Mouse (Mus musculus) macrophage (primary cell): ENCODE results near the gene Pias1. TPM values are rescaled to one million over a fixed set of nuclear protein-coding genes. Genes with fewer than 3 reads are reported as not detected.

Experiments
- H3K27ac ChIP-seq: fragments of 350-480 bp; formaldehyde crosslinking; 2 replicates; pipeline ENCODE4 v1.9.0; 2021
- H3K36me3 ChIP-seq: fragments of 350-480 bp; formaldehyde crosslinking; 2 replicates; pipeline ENCODE4 v1.9.0; 2021; ENCODE audit errors: inconsistent target
- H3K4me3 ChIP-seq: fragments of 350-480 bp; formaldehyde crosslinking; 2 replicates; pipeline ENCODE4 v1.9.0; 2021; ENCODE audit errors: inconsistent target
- H3K79me2 ChIP-seq: fragments of 350-480 bp; formaldehyde crosslinking; 2 replicates; pipeline ENCODE4 v1.9.0; 2021; ENCODE audit errors: inconsistent target
- WGBS: methylation state at CpG from one replicate; pipeline ENCODE4 v1.1.7; 2026; ENCODE audit warnings: inconsistent platforms; ENCODE audit not compliant: missing documents; 5-methylcytosine and 5-hydroxymethylcytosine counted together
- polyA plus RNA-seq: library from polyadenylated mRNA; stranded (reverse); fragments of 250-400 nt; gene quantifications from 3 replicates; pipeline ENCODE4 v1.2.4, GENCODE M21; 2018; ENCODE audit warnings: inconsistent platforms
- total RNA-seq, 78 experiments: library from RNA; depleted of rRNA; stranded (reverse); fragments of 250-400 nt; gene quantifications; 1 replicate in 9 of 78; 2 replicates in 24 of 78; 3 replicates in 43 of 78; 4 replicates in 2 of 78; pipeline ENCODE4 v1.2.4; 2018; ENCODE audit warnings: inconsistent platforms in 56 of 78

The Pias1 gene
- total RNA-seq (2018; cell fraction: chromatin; rRNA removed): 100 to 1,000 TPM in 8 of 26 experiments, 10 to 100 TPM in 18; 52.0 to 113 (median 89.9) TPM
- 10 to 100 TPM; 18.8 to 31.6 (median 26.4) TPM for total RNA-seq (2018; cell fraction: cytosol; rRNA removed)
- total RNA-seq (2018; cell fraction: nucleus; rRNA removed): 100 to 1,000 TPM in 3 of 26 experiments, 10 to 100 TPM in 23; 48.7 to 121 (median 67.8) TPM
- 22.1 to 40.5 TPM (median 30.9 TPM) in 3 replicates for polyA plus RNA-seq

- no peaks in the 10 kb centered on the region for H3K36me3 ChIP-seq
- no peak within 1 kb of the TSS for H3K4me3 ChIP-seq
- WGBS: 94% methylated on average over 5 of the region's 5 CpGs
- no peaks in the 10 kb centered on the region for H3K79me2 ChIP-seq
- H3K27ac ChIP-seq: no peak within 1 kb of the TSS
Measured at GRCm38 (mm10) chr9:62987824-62988223, at the start of gene Pias1. TSS of gene Pias1 (minus strand) at chr9:62987924.

- Histone ChIP-seq H3K4me3 (no peak overlapping the region), H3K79me2 (no peaks in the 10 kb centered on the region), H3K27ac (no peak overlapping the region), H3K36me3 (no peaks in the 10 kb centered on the region)
- 100% methylated on average over 2 of the region's 2 CpGs for WGBS
Measured at GRCm38 (mm10) chr9:63035431-63035830, 47.7 kb upstream of the Pias1 start.

GRCm38 (mm10) chr9:63031011-63031782 lies 43.5 kb upstream of the Pias1 start:
- Histone ChIP-seq H3K27ac (peak overlapping the region; percentile 77), H3K79me2 (no peaks in the 10 kb centered on the region), H3K4me3 (peak overlapping the region; percentile 8; the same call in 1 of the 2 replicates), H3K36me3 (no peaks in the 10 kb centered on the region)
- WGBS: 3% methylated on average over 13 of the region's 13 CpGs

- 100% methylated on average over 1 of the region's 1 CpGs for WGBS
- no peak overlapping the region for H3K4me3 ChIP-seq
- H3K36me3 ChIP-seq: no peaks in the 10 kb centered on the region
- H3K27ac ChIP-seq: no peak overlapping the region
- no peaks in the 10 kb centered on the region for H3K79me2 ChIP-seq
Measured at GRCm38 (mm10) chr9:63022486-63022885, 34.8 kb upstream of the Pias1 start.

GRCm38 (mm10) chr9:63007371-63007770 lies 19.6 kb upstream of the Pias1 start:
- 94% methylated on average over 4 of the region's 4 CpGs for WGBS
- no peaks in the 10 kb centered on the region for H3K36me3 ChIP-seq
- no peaks in the 10 kb centered on the region for H3K79me2 ChIP-seq
- no peak overlapping the region for H3K27ac ChIP-seq
- no peak overlapping the region for H3K4me3 ChIP-seq

- Histone ChIP-seq H3K79me2 (no peaks in the 10 kb centered on the region), H3K36me3 (no peaks in the 10 kb centered on the region), H3K27ac (no peak overlapping the region), H3K4me3 (no peak overlapping the region)
- WGBS: 57% methylated on average over 6 of the region's 6 CpGs
Measured at GRCm38 (mm10) chr9:63006081-63006820, 18.5 kb upstream of the Pias1 start.

GRCm38 (mm10) chr9:62998561-62998960 lies 10.8 kb upstream of the Pias1 start:
- 24% methylated on average over 3 of the region's 3 CpGs for WGBS
- no peak overlapping the region for H3K4me3 ChIP-seq
- no peak overlapping the region for H3K27ac ChIP-seq
- no peaks in the 10 kb centered on the region for H3K36me3 ChIP-seq
- H3K79me2 ChIP-seq: no peaks in the 10 kb centered on the region

GRCm38 (mm10) chr9:62997626-62998025 lies 9.9 kb upstream of the Pias1 start:
- H3K27ac ChIP-seq: no peak overlapping the region
- H3K4me3 ChIP-seq: no peak overlapping the region
- H3K79me2 ChIP-seq: no peaks in the 10 kb centered on the region
- 78% methylated on average over 3 of the region's 3 CpGs for whole genome bisulfite sequencing
- no peaks in the 10 kb centered on the region for H3K36me3 ChIP-seq

GRCm38 (mm10) chr9:62995186-62995585 lies 7.5 kb upstream of the Pias1 start:
- Histone ChIP-seq H3K36me3 (no peaks in the 10 kb centered on the region), H3K27ac (no peak overlapping the region), H3K79me2 (no peaks in the 10 kb centered on the region), H3K4me3 (no peak overlapping the region)
- 87% methylated on average over 2 of the region's 2 CpGs for WGBS

- H3K4me3 ChIP-seq: no peak overlapping the region
- H3K27ac ChIP-seq: no peak overlapping the region
- WGBS: 96% methylated on average over 3 of the region's 3 CpGs
- H3K79me2 ChIP-seq: no peaks in the 10 kb centered on the region
- no peaks in the 10 kb centered on the region for H3K36me3 ChIP-seq
Measured at GRCm38 (mm10) chr9:62990134-62990533, 2.4 kb upstream of the Pias1 start.

- 2% methylated on average over 38 of the region's 38 CpGs for WGBS
- Histone ChIP-seq H3K79me2 (peaks cover 46% of the 10 kb centered on the region), H3K4me3 (peak overlapping the region; percentile 10; the same call in 1 of the 2 replicates), H3K27ac (peak overlapping the region; percentile 38; the same call in 1 of the 2 replicates), H3K36me3 (no peaks in the 10 kb centered on the region)
Measured at GRCm38 (mm10) chr9:62980777-62981202, 6.9 kb downstream of the Pias1 start.

- no peaks in the 10 kb centered on the region for H3K36me3 ChIP-seq
- peaks cover 52% of the 10 kb centered on the region for H3K79me2 ChIP-seq
- peak overlapping the region; percentile 86 for H3K4me3 ChIP-seq
- H3K27ac ChIP-seq: peak overlapping the region; percentile 38
- WGBS: under 1% methylated on average over 53 of the region's 63 CpGs
Measured at GRCm38 (mm10) chr9:62980162-62980776, 7.5 kb downstream of the Pias1 start.

- peak overlapping the region; percentile 86 for H3K4me3 ChIP-seq
- H3K27ac ChIP-seq: peak overlapping the region; percentile 38
- no peaks in the 10 kb centered on the region for H3K36me3 ChIP-seq
- peaks cover 58% of the 10 kb centered on the region for H3K79me2 ChIP-seq
- 9% methylated on average over 17 of the region's 17 CpGs for WGBS
Measured at GRCm38 (mm10) chr9:62979461-62980161, 8.1 kb downstream of the Pias1 start.

GRCm38 (mm10) chr9:62977152-62977551 lies 10.6 kb downstream of the Pias1 start:
- H3K79me2 ChIP-seq: peaks cover 83% of the 10 kb centered on the region
- WGBS: 75% methylated on average over 4 of the region's 4 CpGs
- H3K36me3 ChIP-seq: no peaks in the 10 kb centered on the region
- no peak overlapping the region for H3K27ac ChIP-seq
- H3K4me3 ChIP-seq: no peak overlapping the region
